30 mouse cellular contexts compared by ENCODE assay signal in genomic region chr15:77090531-77090930, GRCm38 (mm10). TPM values are rescaled to one million over a fixed set of nuclear protein-coding genes. Genes with fewer than 3 reads are reported as not detected.
"Had no signal": no experiment of that assay in that cellular context is flagged by ENCODE, and none has a peak within 500 bp of the region (broad histone marks: within the 10 kb centered on the region; RNA-seq: fewer than 3 reads in every experiment).

No protein-coding gene starts in this region.

- H3K9ac ChIP-seq: hindbrain, embryonic 13.5 days; intestine, embryonic 15.5 days; limb, embryonic 12.5 days; liver, embryonic 13.5 days; liver, embryonic 15.5 days had no signal

- H3K27me3 ChIP-seq: hindbrain, embryonic 13.5 days; intestine, embryonic 15.5 days; limb, embryonic 12.5 days; liver, embryonic 13.5 days; liver, embryonic 15.5 days had no signal

- H3K4me1 ChIP-seq: intestine, embryonic 15.5 days; limb, embryonic 10.5 days; limb, embryonic 12.5 days; liver, embryonic 13.5 days; liver, embryonic 15.5 days had no signal

- H3K27ac ChIP-seq: gastrocnemius, adult 2 months; heart, embryonic 10.5 days; intestine, embryonic 15.5 days; limb, embryonic 10.5 days; limb, embryonic 12.5 days; liver, embryonic 13.5 days; liver, embryonic 15.5 days had no signal

- DNase-seq: gastrocnemius, adult 2 months; gastrocnemius, postnatal 10 days; gastrocnemius, postnatal 25 days; heart, adult 18-20 months; heart, postnatal 10 days; heart, postnatal 4 days; kidney, adult 18-20 months; kidney, adult 8-10 months; kidney, postnatal 10 days; kidney, postnatal 25 days; kidney, postnatal 4 days; liver; liver, embryonic 13.5 days had no signal

- H3K9me3 ChIP-seq: heart, embryonic 10.5 days; hindbrain, embryonic 13.5 days; intestine, embryonic 15.5 days; limb, embryonic 10.5 days; limb, embryonic 12.5 days; liver, embryonic 13.5 days; liver, embryonic 15.5 days had no signal

- ATAC-seq: hindbrain, embryonic 16.5 days; inflammation-experienced regulatory T-cells, adult 6 months; intestine, embryonic 15.5 days; intestine, postnatal 0 days had no signal

- H3K4me3 ChIP-seq: gastrocnemius, adult 2 months; heart, embryonic 10.5 days; hindbrain, embryonic 13.5 days; intestine, embryonic 15.5 days; limb, embryonic 10.5 days; limb, embryonic 12.5 days; liver, embryonic 13.5 days; liver, embryonic 15.5 days had no signal

- H3K4me2 ChIP-seq: hindbrain, embryonic 13.5 days; intestine, embryonic 15.5 days; limb, embryonic 12.5 days; liver, embryonic 11.5 days; liver, embryonic 13.5 days; liver, embryonic 15.5 days had no signal

RNA-seq across cellular contexts. Expression of gene Mb, which starts 40.1 kb away (rescaled TPM):
- total RNA-seq: granulocyte monocyte progenitor cell, adult 5-6 weeks; left cerebral cortex, postnatal 10 days; left cerebral cortex, postnatal 36 days had no signal
- polyA plus RNA-seq: inflammation-experienced regulatory T-cells, adult 6 months had no signal

RNA-seq across cellular contexts. Expression of gene Apol6, which starts 46.0 kb away (rescaled TPM):
- total RNA-seq: granulocyte monocyte progenitor cell, adult 5-6 weeks; layer of hippocampus, postnatal 25 days had no signal
- polyA plus RNA-seq: hindbrain, embryonic 11.5 days; hindbrain, embryonic 13.5 days; hindbrain, embryonic 16.5 days; kidney, embryonic 14.5 days; kidney, embryonic 16.5 days; limb, embryonic 10.5 days; limb, embryonic 12.5 days; liver, embryonic 11.5 days had no signal
